Mouse (Mus musculus) left cerebral cortex, postnatal 14 days (tissue): ENCODE measurements around the gene B230118H07Rik. TPM values are rescaled to one million over a fixed set of nuclear protein-coding genes. Genes with fewer than 3 reads are reported as not detected.

Source experiments
- DNase-seq, 2 experiments: peaks; one replicate each; pipeline ENCODE4 v3.0.0; 2021 to 2022; ENCODE audit warnings: low spot score in 2 of 2, mixed read lengths in 1 of 2
- intact Hi-C: fragments of 180-260 bp; cut with DNase I; formaldehyde crosslinking; loops from one replicate; pipeline ENCODE4 v1.15.1; 2025
- total RNA-seq, 2 experiments: library from RNA; stranded (reverse); gene quantifications; 2 replicates each; pipeline ENCODE4 v1.2.3; 2021

The B230118H07Rik gene
- total RNA-seq, 2 experiments from 2014 or later, result 21.2 to 24.3 TPM

GRCm38 (mm10) chr2:101598190-101599181, 50.8 kb downstream of the B230118H07Rik start:
- intact Hi-C loops, result loop anchor here (2.0 kb wide), 1 partner anchor 54 kb away; no protein-coding TSS in a partner anchor
- DNase-seq, result peak; percentile 16 to 32

- DNase-seq, result peak; percentile 22 to 23
- intact Hi-C loops, result no loop called here
These were observed 52.1 kb downstream of the B230118H07Rik start for GRCm38 (mm10) chr2:101597186-101597585.

GRCm38 (mm10) chr2:101594681-101595080, 54.7 kb downstream of the B230118H07Rik start:
- DNase-seq, result no peak
- intact Hi-C loops, result no loop called here

- intact Hi-C loops, result no loop called here
- no peak for DNase-seq
These were observed 56.4 kb downstream of the B230118H07Rik start for GRCm38 (mm10) chr2:101592886-101593285.

- intact Hi-C loops, result no loop called here
These were observed 57.1 kb downstream of the B230118H07Rik start for GRCm38 (mm10) chr2:101592023-101592841.

GRCm38 (mm10) chr2:101591356-101591755, 58.0 kb downstream of the B230118H07Rik start:
- no peak for DNase-seq
- intact Hi-C loops, result no loop called here

More at GRCm38 (mm10) chr2:101592023-101592841, 57.1 kb downstream of the B230118H07Rik start:
- no peak for DNase-seq

- DNase-seq, result no peak
- intact Hi-C loops, result no loop called here
These were observed 67.9 kb downstream of the B230118H07Rik start for GRCm38 (mm10) chr2:101581418-101581817.

DNA sequence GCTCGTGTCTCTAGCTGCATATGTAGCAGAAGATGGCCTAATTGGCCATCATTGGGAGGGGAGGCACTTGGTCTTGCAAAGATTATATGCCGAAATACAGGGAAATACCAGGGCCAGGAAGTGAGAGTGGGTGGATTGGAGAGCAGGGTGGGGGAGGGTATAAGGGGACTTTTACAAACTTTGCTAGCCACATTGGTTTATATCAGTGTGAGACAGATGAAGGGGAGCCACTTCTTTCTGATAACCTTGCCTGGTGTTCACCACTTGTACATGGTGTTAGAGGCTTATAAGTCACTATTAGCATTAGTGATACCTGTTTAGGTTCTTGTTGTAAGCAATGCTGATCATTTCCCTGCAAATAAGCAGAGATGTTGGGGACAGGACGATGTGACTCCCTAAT, 68.4 kb downstream of the B230118H07Rik start:
- DNase-seq, result no peak
- intact Hi-C loops, result no loop called here

- no peak for DNase-seq
- intact Hi-C loops, result no loop called here
These were observed 68.9 kb downstream of the B230118H07Rik start for GRCm38 (mm10) chr2:101580428-101580827.

- intact Hi-C loops, result no loop called here
These were observed 69.3 kb downstream of the B230118H07Rik start for GRCm38 (mm10) chr2:101580027-101580426.

GRCm38 (mm10) chr2:101577243-101577642, 72.1 kb downstream of the B230118H07Rik start:
- DNase-seq, result no peak
- intact Hi-C loops, result no loop called here

More at GRCm38 (mm10) chr2:101580027-101580426, 69.3 kb downstream of the B230118H07Rik start:
- no peak for DNase-seq

DNA sequence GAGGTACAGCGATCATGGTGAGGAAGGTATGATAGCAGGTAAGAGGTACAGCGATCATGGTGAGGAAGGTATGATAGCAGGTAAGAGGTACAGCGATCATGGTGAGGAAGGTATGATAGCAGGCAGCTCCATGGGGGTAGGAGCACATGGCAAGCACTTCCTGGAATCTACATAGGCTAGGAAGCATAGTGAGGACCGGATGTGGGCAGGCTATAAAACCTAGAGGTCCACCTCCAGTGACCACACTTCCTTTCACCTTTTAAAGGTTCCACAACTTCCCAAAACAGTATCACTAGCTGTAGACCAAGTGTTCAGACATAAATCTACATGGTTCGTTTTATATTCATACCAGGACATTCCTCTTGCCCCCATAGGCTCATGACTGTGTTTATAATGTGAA, 80.1 kb downstream of the B230118H07Rik start:
- intact Hi-C loops, result no loop called here
- no peak for DNase-seq

DNA sequence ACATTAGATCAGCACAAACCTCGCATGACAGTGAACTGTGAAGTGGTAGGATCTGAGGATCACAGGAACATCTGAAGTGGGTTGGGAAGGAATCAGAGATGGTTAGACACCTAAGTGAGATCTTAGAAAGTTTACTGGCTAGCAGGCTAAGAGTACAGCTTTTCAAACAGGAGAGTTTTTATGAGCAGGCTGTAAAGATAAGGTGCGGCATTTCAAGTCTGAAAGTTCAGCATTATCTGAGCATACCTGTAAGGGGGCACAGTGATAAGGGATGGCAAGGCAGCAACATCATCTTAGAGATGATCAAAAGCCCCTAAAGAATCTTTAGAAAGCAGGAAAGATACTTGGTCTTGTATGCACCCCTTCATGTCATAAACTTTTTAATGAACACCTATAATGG, 81.8 kb downstream of the B230118H07Rik start:
- DNase-seq, result no peak
- intact Hi-C loops, result no loop called here

GRCm38 (mm10) chr2:101563776-101564175, 85.6 kb downstream of the B230118H07Rik start:
- intact Hi-C loops, result no loop called here
- DNase-seq, result no peak

GRCm38 (mm10) chr2:101563206-101563605, 86.1 kb downstream of the B230118H07Rik start:
- DNase-seq, result no peak
- intact Hi-C loops, result no loop called here

DNA sequence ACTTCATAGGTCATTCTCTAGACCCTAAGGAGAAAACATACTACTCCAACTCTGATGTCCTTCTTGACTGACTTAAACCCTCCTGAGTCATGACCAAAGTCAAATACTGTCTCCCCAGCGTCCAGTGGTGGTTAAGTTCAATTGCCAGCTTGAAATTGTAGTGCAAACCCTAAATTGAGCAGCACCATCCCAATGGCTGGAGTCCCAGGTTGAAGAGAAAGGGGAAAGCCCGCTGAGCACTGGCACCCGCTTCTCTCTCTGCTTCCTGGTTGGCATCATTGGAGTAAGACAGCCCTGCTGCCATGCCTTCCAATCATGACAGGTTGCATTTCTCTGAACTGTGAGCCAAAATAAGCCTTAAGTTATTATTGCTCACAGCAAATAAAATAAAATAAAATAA, 89.9 kb downstream of the B230118H07Rik start:
- DNase-seq, result no peak
- intact Hi-C loops, result no loop called here

- no peak for DNase-seq
These were observed 93.4 kb downstream of the B230118H07Rik start for GRCm38 (mm10) chr2:101555886-101556285.

GRCm38 (mm10) chr2:101553851-101554250, 95.5 kb downstream of the B230118H07Rik start:
- intact Hi-C loops, result no loop called here
- DNase-seq, result no peak

More at GRCm38 (mm10) chr2:101555886-101556285, 93.4 kb downstream of the B230118H07Rik start:
- intact Hi-C loops, result no loop called here

- DNase-seq, result no peak
- intact Hi-C loops, result no loop called here
These were observed 97.0 kb downstream of the B230118H07Rik start for GRCm38 (mm10) chr2:101552301-101552700.
